Mouse (Mus musculus) neural tube, embryonic 11.5 days (tissue): ENCODE measurements at regions not wholly inside any gene's neighbourhood (a gene's known extent, or its start where the extent isn't known, plus 50 kb on each side); places are given as distances from the start of the nearest gene placed in this dataset.

ENCODE experiments used
- ATAC-seq: fragments of 200-750 bp; cut with Nextera tagmentation; 2 replicates; pipeline ENCODE4 v1.8.0; 2017; ENCODE audit warnings: moderate number of reproducible peaks, mild to moderate bottlenecking, moderate TSS enrichment, moderate library complexity; ENCODE audit not compliant: insufficient read depth, low FRiP score, low TSS enrichment
- DNase-seq: peaks from one replicate; pipeline ENCODE4 v3.0.0-alpha.2; 2015; ENCODE audit warnings: low spot score
- H3K27ac ChIP-seq: fragments of 300-500 bp; sonication (generic); 2 replicates; pipeline ENCODE4 v1.5.1; 2014; ENCODE audit warnings: low read depth, mild to moderate bottlenecking, low read length
- H3K27me3 ChIP-seq: fragments of 300-500 bp; sonication (generic); 2 replicates; pipeline ENCODE4 v1.6.1; 2014; ENCODE audit warnings: mild to moderate bottlenecking, low read length, mixed read lengths; ENCODE audit not compliant: control insufficient read depth, insufficient read depth
- H3K36me3 ChIP-seq: fragments of 300-500 bp; sonication (generic); 2 replicates; pipeline ENCODE4 v1.6.1; 2014; ENCODE audit warnings: mild to moderate bottlenecking, low read length, moderate library complexity, mixed read lengths; ENCODE audit not compliant: control insufficient read depth, insufficient read depth
- H3K4me1 ChIP-seq: fragments of 300-500 bp; sonication (generic); 2 replicates; pipeline ENCODE4 v1.6.1; 2014; ENCODE audit warnings: low read length, mixed read lengths; ENCODE audit not compliant: control insufficient read depth, insufficient read depth
- H3K4me2 ChIP-seq: fragments of 300-500 bp; sonication (generic); 2 replicates; pipeline ENCODE4 v1.6.1; 2014; ENCODE audit warnings: low read depth, mild to moderate bottlenecking, moderate library complexity
- H3K4me3 ChIP-seq: fragments of 300-500 bp; sonication (generic); 2 replicates; pipeline ENCODE4 v1.5.1; 2014; ENCODE audit warnings: low read depth, low read length
- H3K9ac ChIP-seq: fragments of 300-500 bp; sonication (generic); 2 replicates; pipeline ENCODE4 v1.6.1; 2014; ENCODE audit warnings: mild to moderate bottlenecking, low read length
- H3K9me3 ChIP-seq: fragments of 300-500 bp; sonication (generic); 2 replicates; pipeline ENCODE4 v1.6.1; 2016; ENCODE audit warnings: low read length; ENCODE audit not compliant: control insufficient read depth
- WGBS: fragments of 180-500 bp; shearing (Covaris S2); extraction: QIAGEN DNeasy Blood & Tissue Kit; methylation state at CpG from one replicate; pipeline ENCODE4 v1.1.7; 2014; 5-methylcytosine and 5-hydroxymethylcytosine counted together

- ATAC-seq (0 out of 2 replicates have a peak, but pooled peaks have one; percentile 8), DNase-seq (peak; percentile 56)
These were observed 99.1 kb downstream of the Edn3 start for GRCm38 (mm10) chr2:174859533-174859932.

GRCm38 (mm10) chr2:174864657-174865056 lies 104.2 kb downstream of the Edn3 start:
- Histone ChIP-seq H3K4me3 (no peak overlapping the region), H3K36me3 (no peaks in the 10 kb centered on the region), H3K4me1 (no peaks in the 10 kb centered on the region), H3K9me3 (no peaks in the 10 kb centered on the region), H3K9ac (no peak overlapping the region), H3K27me3 (no peaks in the 10 kb centered on the region), H3K27ac (no peak overlapping the region), H3K4me2 (no peak overlapping the region)
- DNase-seq (no peak), ATAC-seq (no peak)
- 53% methylated on average over 3 of the region's 3 CpGs for WGBS

More at GRCm38 (mm10) chr2:174859533-174859932, 99.1 kb downstream of the Edn3 start:
- Histone ChIP-seq H3K36me3 (no peaks in the 10 kb centered on the region), H3K27ac (0 out of 2 replicates have a peak overlapping the region, but pooled peaks have one; percentile 63), H3K27me3 (no peaks in the 10 kb centered on the region), H3K4me1 (peaks cover 11% of the 10 kb centered on the region; the same call in 1 of the 2 replicates), H3K4me2 (no peak overlapping the region), H3K4me3 (no peak overlapping the region), H3K9me3 (no peaks in the 10 kb centered on the region), H3K9ac (no peak overlapping the region)
- 40% methylated on average over 7 of the region's 7 CpGs for WGBS

- H3K4me3 ChIP-seq = no peak overlapping the region
These were observed 106.1 kb downstream of the Edn3 start for GRCm38 (mm10) chr2:174866546-174866945.

GRCm38 (mm10) chr2:174867397-174867796 lies 107.0 kb downstream of the Edn3 start:
- peaks cover 2% of the 10 kb centered on the region; the same call in 1 of the 2 replicates for H3K4me1 ChIP-seq
- H3K27me3 ChIP-seq = no peaks in the 10 kb centered on the region
- H3K4me2 ChIP-seq = no peak overlapping the region
- no peaks in the 10 kb centered on the region for H3K9me3 ChIP-seq
- no peak for ATAC-seq
- no peak overlapping the region for H3K9ac ChIP-seq
- H3K27ac ChIP-seq = no peak overlapping the region
- DNase-seq = no peak
- 61% methylated on average over 5 of the region's 5 CpGs for WGBS
- H3K36me3 ChIP-seq = no peaks in the 10 kb centered on the region
- H3K4me3 ChIP-seq = no peak overlapping the region

More at GRCm38 (mm10) chr2:174866546-174866945, 106.1 kb downstream of the Edn3 start:
- H3K4me1 ChIP-seq = no peaks in the 10 kb centered on the region
- no peak overlapping the region for H3K27ac ChIP-seq
- ATAC-seq (no peak), DNase-seq (no peak)
- H3K36me3 ChIP-seq = no peaks in the 10 kb centered on the region
- H3K9me3 ChIP-seq = no peaks in the 10 kb centered on the region
- H3K9ac ChIP-seq = no peak overlapping the region
- H3K27me3 ChIP-seq = no peaks in the 10 kb centered on the region
- H3K4me2 ChIP-seq = no peak overlapping the region
- WGBS = 90% methylated on average over 8 of the region's 8 CpGs

- no peak overlapping the region for H3K4me2 ChIP-seq
- no peak overlapping the region for H3K27ac ChIP-seq
- H3K36me3 ChIP-seq = no peaks in the 10 kb centered on the region
- DNase-seq = no peak
- no peaks in the 10 kb centered on the region for H3K27me3 ChIP-seq
- 50% methylated on average over 3 of the region's 3 CpGs for WGBS
- no peaks in the 10 kb centered on the region for H3K9me3 ChIP-seq
- ATAC-seq = no peak
- peaks cover 2% of the 10 kb centered on the region; the same call in 1 of the 2 replicates for H3K4me1 ChIP-seq
- no peak overlapping the region for H3K9ac ChIP-seq
- H3K4me3 ChIP-seq = no peak overlapping the region
These were observed 107.8 kb downstream of the Edn3 start for GRCm38 (mm10) chr2:174868186-174868585.

GRCm38 (mm10) chr2:174868743-174869369 lies 108.4 kb downstream of the Edn3 start:
- Histone ChIP-seq H3K4me1 (peaks cover 2% of the 10 kb centered on the region; the same call in 1 of the 2 replicates), H3K27me3 (no peaks in the 10 kb centered on the region), H3K4me3 (no peak overlapping the region), H3K36me3 (no peaks in the 10 kb centered on the region), H3K4me2 (no peak overlapping the region), H3K9ac (no peak overlapping the region), H3K27ac (no peak overlapping the region), H3K9me3 (no peaks in the 10 kb centered on the region)
- WGBS = 65% methylated on average over 8 of the region's 8 CpGs
- DNase-seq (no peak), ATAC-seq (no peak)

GRCm38 (mm10) chr2:174870284-174870683 lies 109.9 kb downstream of the Edn3 start:
- H3K9me3 ChIP-seq = no peaks in the 10 kb centered on the region
- H3K4me3 ChIP-seq = no peak overlapping the region
- DNase-seq = peak; percentile 29
- H3K27ac ChIP-seq = no peak overlapping the region
- no peaks in the 10 kb centered on the region for H3K36me3 ChIP-seq
- H3K4me1 ChIP-seq = peaks cover 2% of the 10 kb centered on the region; the same call in 1 of the 2 replicates
- no peak for ATAC-seq
- H3K27me3 ChIP-seq = no peaks in the 10 kb centered on the region
- no peak overlapping the region for H3K4me2 ChIP-seq
- WGBS = 70% methylated on average over 5 of the region's 5 CpGs
- no peak overlapping the region for H3K9ac ChIP-seq

GRCm38 (mm10) chr2:174871225-174871624 lies 110.8 kb downstream of the Edn3 start:
- H3K9me3 ChIP-seq = no peaks in the 10 kb centered on the region
- no peaks in the 10 kb centered on the region for H3K36me3 ChIP-seq
- peaks cover 2% of the 10 kb centered on the region; the same call in 1 of the 2 replicates for H3K4me1 ChIP-seq
- 84% methylated on average over 10 of the region's 10 CpGs for WGBS
- H3K27ac ChIP-seq = no peak overlapping the region
- H3K27me3 ChIP-seq = no peaks in the 10 kb centered on the region
- H3K4me3 ChIP-seq = no peak overlapping the region
- no peak overlapping the region for H3K9ac ChIP-seq
- H3K4me2 ChIP-seq = no peak overlapping the region
- DNase-seq (no peak), ATAC-seq (no peak)

- no peak overlapping the region for H3K9ac ChIP-seq
- ATAC-seq (no peak), DNase-seq (no peak)
- no peak overlapping the region for H3K4me2 ChIP-seq
- H3K9me3 ChIP-seq = no peaks in the 10 kb centered on the region
- no peaks in the 10 kb centered on the region for H3K36me3 ChIP-seq
- whole genome bisulfite sequencing = 81% methylated on average over 3 of the region's 3 CpGs
- H3K4me1 ChIP-seq = peaks cover 2% of the 10 kb centered on the region; the same call in 1 of the 2 replicates
- no peak overlapping the region for H3K27ac ChIP-seq
- no peak overlapping the region for H3K4me3 ChIP-seq
- no peaks in the 10 kb centered on the region for H3K27me3 ChIP-seq
These were observed 111.4 kb downstream of the Edn3 start for GRCm38 (mm10) chr2:174871844-174872243.
